Mouse (Mus musculus): ENCODE data around the gene Gm4847. TPM values are rescaled to one million over a fixed set of nuclear protein-coding genes. Genes with fewer than 3 reads are reported as not detected.

The Gm4847 gene
- polyA plus RNA-seq (2021) = not detected

GRCm38 (mm10) chr1:166647593-166647992, at the start of gene Gm4847:
TSS of gene Gm4847 (minus strand) at chr1:166647693.
- no peak for TF ChIP-seq CTCF (IDR thresholded peaks at IDR 0.05)
- DNase-seq (ENCODE audit: low read depth, low spot score) = no peak
- no peaks in the 10 kb centered on the region for H3K27me3 ChIP-seq
- POLR2A ChIA-PET = no interaction called here
- ATAC-seq = no peak
- CTCF ChIA-PET = interaction anchor here (1.3 kb wide), 1 partner anchor 12 kb away, joined by 3 read pairs; no protein-coding TSS in a partner anchor
- in situ Hi-C loops (cut with MboI; ENCODE audit: low pct_unique_long_range_greater_than_20kb) = no loop called here

GRCm38 (mm10) chr1:166681745-166682144, 34.3 kb upstream of the Gm4847 start, which contains the start of gene Fmo9:
TSS of gene Fmo9 (minus strand) at chr1:166681845.
- peaks cover 10% of the 10 kb centered on the region for H3K27me3 ChIP-seq
- no peak for TF ChIP-seq CTCF (IDR thresholded peaks at IDR 0.05)
- ChIA-PET POLR2A (no interaction called here), CTCF (no interaction called here)
- ATAC-seq (no peak), DNase-seq (ENCODE audit: low read depth, low spot score) (no peak)
- in situ Hi-C loops (cut with MboI; ENCODE audit: low pct_unique_long_range_greater_than_20kb) = no loop called here

GRCm38 (mm10) chr1:166669264-166669663, 21.8 kb upstream of the Gm4847 start:
- ATAC-seq (no peak), DNase-seq (ENCODE audit: low read depth, low spot score) (no peak)
- in situ Hi-C loops (cut with MboI; ENCODE audit: low pct_unique_long_range_greater_than_20kb) = no loop called here
- no peaks in the 10 kb centered on the region for H3K27me3 ChIP-seq
- CTCF ChIA-PET = no interaction called here
- TF ChIP-seq CTCF (IDR thresholded peaks at IDR 0.05) = no peak
- POLR2A ChIA-PET = no interaction called here

GRCm38 (mm10) chr1:166660800-166661199, 13.3 kb upstream of the Gm4847 start:
- DNase-seq (ENCODE audit: low read depth, low spot score) = no peak
- no peak for ATAC-seq
- CTCF ChIA-PET = no interaction called here
- no peak for TF ChIP-seq CTCF (IDR thresholded peaks at IDR 0.05)
- in situ Hi-C loops (cut with MboI; ENCODE audit: low pct_unique_long_range_greater_than_20kb) = no loop called here
- no peaks in the 10 kb centered on the region for H3K27me3 ChIP-seq
- POLR2A ChIA-PET = no interaction called here

Other genes with a start within 250 kb of the Gm4847 start
- 26.2 TPM for gene Pogk, start 237.8 kb downstream of the Gm4847 start, polyA plus RNA-seq (2021)
- not detected for gene Gm4846, start 150.1 kb downstream of the Gm4847 start, polyA plus RNA-seq (2021)
- gene Fmo9, start 34.2 kb upstream of the Gm4847 start, polyA plus RNA-seq (2021) = not detected